Mouse (Mus musculus): ENCODE results near the gene Ggcx.

- TF ChIP-seq CTCF (IDR thresholded peaks at IDR 0.05; ENCODE audit: low read depth) = no peak; the same call in none of the 2 replicates
- no peak for TF ChIP-seq EP300 (optimal IDR thresholded peaks at IDR 0.05)
Measured at GRCm38 (mm10) chr6:72390795-72391521, 23.1 kb upstream of the Ggcx start.

Data from stomach, postnatal 0 days (tissue).